Mouse (Mus musculus) adrenal gland, postnatal 10 days (tissue): Measurements from ENCODE around the gene Ndufb7. TPM values are rescaled to one million over a fixed set of nuclear protein-coding genes. Genes with fewer than 3 reads are reported as not detected.
A peak's percentile ranks its signal among the peaks of the same experiment; 100 is the strongest.

Experiments used
- DNase-seq: peaks from one replicate; pipeline ENCODE4 v3.0.0; 2021; ENCODE audit warnings: mixed read lengths
- total RNA-seq, 2 experiments: library from RNA; stranded (reverse); gene quantifications; 2 replicates each; pipeline ENCODE4 v1.2.3; 2021

The Ndufb7 gene
- total RNA-seq, 2 experiments from 2014 or later, result 340 to 396 TPM

DNA sequence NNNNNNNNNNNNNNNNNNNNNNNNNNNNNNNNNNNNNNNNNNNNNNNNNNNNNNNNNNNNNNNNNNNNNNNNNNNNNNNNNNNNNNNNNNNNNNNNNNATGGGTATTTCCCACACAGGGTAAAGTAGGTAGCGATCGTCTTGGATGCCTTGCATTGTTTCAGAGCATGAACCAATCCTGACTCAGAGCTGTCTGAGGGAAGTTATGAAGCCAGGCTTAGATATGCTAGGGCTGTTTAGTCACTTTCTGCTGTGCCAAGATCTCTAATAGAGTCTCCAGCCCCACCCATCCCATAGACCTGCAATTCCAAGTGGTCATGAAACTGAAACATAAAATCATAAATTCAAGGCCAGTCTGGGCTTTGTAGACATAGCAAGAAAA, 36.2 kb downstream of the Ndufb7 start:
- no peak for DNase-seq

- DNase-seq, result peak; percentile 100
Measured at GRCm38 (mm10) chr8:83607661-83608397, 41.4 kb downstream of the Ndufb7 start, which contains the start of the genes Tecr and Dnajb1. TSS of gene Tecr (minus strand) at chr8:83607971. TSS of gene Dnajb1 (plus strand) at chr8:83608193.

DNA sequence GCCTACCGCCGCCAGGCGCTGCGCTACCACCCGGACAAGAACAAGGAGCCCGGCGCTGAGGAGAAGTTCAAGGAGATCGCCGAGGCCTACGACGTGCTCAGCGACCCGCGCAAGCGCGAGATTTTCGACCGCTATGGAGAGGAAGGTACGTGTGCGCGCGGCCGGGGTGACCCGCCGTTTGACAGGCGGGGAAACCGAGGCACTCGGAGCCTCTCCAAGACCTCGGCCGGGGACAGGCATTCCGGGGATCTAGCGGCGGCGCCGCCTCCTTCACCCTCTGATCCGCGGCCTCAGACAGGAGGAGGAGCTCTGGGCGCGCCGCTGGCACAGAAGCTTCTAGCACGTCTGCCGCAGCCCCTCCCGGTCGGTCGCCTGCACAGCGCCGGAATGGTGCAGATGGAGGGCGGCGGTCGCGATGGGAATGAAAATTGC, 41.9 kb downstream of the Ndufb7 start:
- DNase-seq, result peak; percentile 89

DNA sequence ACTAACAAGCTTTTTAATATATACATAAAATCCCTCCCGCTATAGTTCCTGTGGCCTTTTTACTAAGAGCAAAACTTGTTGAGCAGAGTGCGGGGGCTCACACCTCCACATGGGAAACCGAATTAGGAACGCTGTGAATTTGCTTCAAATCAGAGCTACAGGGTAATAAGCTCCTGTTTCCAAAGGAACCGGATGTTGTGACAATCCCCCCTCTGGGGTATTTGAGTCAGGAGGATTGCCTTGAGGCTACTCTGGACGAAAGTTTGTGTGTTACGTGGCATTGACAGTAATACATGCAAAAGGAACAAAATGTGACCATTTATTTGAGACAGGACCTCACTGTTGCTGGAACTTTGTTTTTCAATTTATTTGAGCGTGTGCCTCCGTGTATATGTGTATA, 42.6 kb downstream of the Ndufb7 start:
- DNase-seq, result no peak

GRCm38 (mm10) chr8:83609547-83610180, 43.2 kb downstream of the Ndufb7 start:
- no peak for DNase-seq

GRCm38 (mm10) chr8:83611921-83612320, 45.5 kb downstream of the Ndufb7 start:
- no peak for DNase-seq

- no peak for DNase-seq
Measured at GRCm38 (mm10) chr8:83613695-83614094, 47.2 kb downstream of the Ndufb7 start.

- no peak for DNase-seq
Measured at GRCm38 (mm10) chr8:83616625-83617024, 50.2 kb downstream of the Ndufb7 start.

GRCm38 (mm10) chr8:83617111-83617510, 50.6 kb downstream of the Ndufb7 start:
- DNase-seq, result no peak

- DNase-seq, result no peak
Measured at GRCm38 (mm10) chr8:83618566-83618965, 52.1 kb downstream of the Ndufb7 start.

- DNase-seq, result peak; percentile 62
Measured at GRCm38 (mm10) chr8:83619568-83620285, 53.3 kb downstream of the Ndufb7 start.

Other genes with a start within 250 kb of the Ndufb7 start
- 10 to 100 TPM; 22.2 to 25.8 TPM for gene Elmod2, start 234.2 kb upstream of the Ndufb7 start, total RNA-seq
- gene Mgat4d, start 218.2 kb upstream of the Ndufb7 start, total RNA-seq, result not detected
- gene Clgn, start 176.8 kb upstream of the Ndufb7 start, total RNA-seq, result 1 to 10 TPM in 1 of 2 experiments, under 1 TPM in 1; 0.60 to 1.4 TPM
- 10 to 100 TPM; 58.0 to 62.4 TPM for gene Scoc, start 108.3 kb upstream of the Ndufb7 start, total RNA-seq
- not detected for gene Olfr370, start 30.9 kb upstream of the Ndufb7 start, total RNA-seq
- gene Tecr, start 41.3 kb downstream of the Ndufb7 start, total RNA-seq, result 100 to 1,000 TPM; 305 to 336 TPM
- 10 to 100 TPM; 24.7 to 28.8 TPM for gene Dnajb1, start 41.5 kb downstream of the Ndufb7 start, total RNA-seq
- gene Gipc1, start 86.0 kb downstream of the Ndufb7 start, total RNA-seq, result 10 to 100 TPM; 51.4 to 52.5 TPM
- gene Ptger1, start 100.0 kb downstream of the Ndufb7 start, total RNA-seq, result 1 to 10 TPM in 1 of 2 experiments, under 1 TPM in 1; 0.75 to 1.4 TPM
- gene Pkn1, start 132.5 kb downstream of the Ndufb7 start, total RNA-seq, result 100 to 1,000 TPM; 130 to 163 TPM
- gene Ddx39, start 148.5 kb downstream of the Ndufb7 start, total RNA-seq, result 10 to 100 TPM; 29.4 to 33.7 TPM
- 10 to 100 TPM; 53.8 to 63.0 TPM for gene Adgre5, start 174.7 kb downstream of the Ndufb7 start, total RNA-seq